Mouse (Mus musculus): ENCODE data around the gene Ccl27a. TPM values are rescaled to one million over a fixed set of nuclear protein-coding genes. Genes with fewer than 3 reads are reported as not detected.

The Ccl27a gene
- polyA plus RNA-seq, 1 experiment, result 28.4 TPM

DNA sequence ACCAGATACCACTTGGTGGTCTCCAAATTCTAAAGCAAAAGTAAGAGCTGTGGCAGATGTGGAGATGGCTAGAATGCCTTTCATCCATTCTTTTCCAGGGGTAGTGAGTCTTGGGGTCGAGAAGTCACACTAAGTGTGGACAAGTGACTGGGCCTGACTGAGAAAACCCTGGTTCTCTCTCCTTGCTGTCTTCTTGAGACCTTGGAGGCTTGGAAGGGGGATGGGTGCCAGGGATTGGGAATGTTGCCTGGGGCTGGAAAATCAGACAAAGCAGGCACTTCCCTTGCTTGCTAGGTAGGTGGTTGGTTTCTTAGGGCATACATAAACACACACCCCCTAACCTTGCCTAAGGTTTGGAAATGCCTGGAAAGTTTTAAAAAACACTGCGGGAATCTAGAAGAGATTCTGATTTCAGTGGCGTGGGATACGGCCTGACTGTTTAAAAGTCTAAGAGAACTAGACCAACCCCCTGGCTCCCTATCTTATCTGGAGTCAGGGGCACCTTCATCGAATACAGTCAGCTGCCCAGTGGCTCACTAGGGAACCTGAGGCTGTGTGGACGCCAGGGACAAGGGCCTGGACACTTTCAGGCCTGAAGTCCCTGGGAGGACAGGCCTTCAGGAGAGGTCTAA is 14.3 kb downstream of the Ccl27a start:
- peaks cover 3% of the 10 kb centered on the region for H3K4me1 ChIP-seq (ENCODE audit: control insufficient read depth, insufficient read depth, low read length)
- no peak overlapping the region for H3K27ac ChIP-seq (ENCODE audit: insufficient read depth, low read length)
- peak overlapping the region; percentile 17; the same call in 1 of the 2 replicates for H3K9ac ChIP-seq (ENCODE audit: low read depth, poor library complexity, severe bottlenecking)
- no peaks in the 10 kb centered on the region for H3K9me3 ChIP-seq (replicated peaks; ENCODE audit: control insufficient read depth, insufficient read depth, low read length, poor library complexity, severe bottlenecking)
- H3K36me3 ChIP-seq (ENCODE audit: control insufficient read depth, insufficient read depth, low read length, poor library complexity, severe bottlenecking), result peaks cover 8% of the 10 kb centered on the region
- H3K27me3 ChIP-seq (ENCODE audit: control insufficient read depth, insufficient read depth, low read length, poor library complexity, severe bottlenecking), result no peaks in the 10 kb centered on the region
- H3K4me3 ChIP-seq (ENCODE audit: low read depth, low read length), result peak overlapping the region; percentile 62
- no peak for TF ChIP-seq POLR2A (IDR thresholded peaks at IDR 0.05; ENCODE audit: insufficient read depth, low read length)
- TF ChIP-seq EP300 (IDR thresholded peaks at IDR 0.05; ENCODE audit: insufficient read depth, low read depth, low read length), result no peak

DNA sequence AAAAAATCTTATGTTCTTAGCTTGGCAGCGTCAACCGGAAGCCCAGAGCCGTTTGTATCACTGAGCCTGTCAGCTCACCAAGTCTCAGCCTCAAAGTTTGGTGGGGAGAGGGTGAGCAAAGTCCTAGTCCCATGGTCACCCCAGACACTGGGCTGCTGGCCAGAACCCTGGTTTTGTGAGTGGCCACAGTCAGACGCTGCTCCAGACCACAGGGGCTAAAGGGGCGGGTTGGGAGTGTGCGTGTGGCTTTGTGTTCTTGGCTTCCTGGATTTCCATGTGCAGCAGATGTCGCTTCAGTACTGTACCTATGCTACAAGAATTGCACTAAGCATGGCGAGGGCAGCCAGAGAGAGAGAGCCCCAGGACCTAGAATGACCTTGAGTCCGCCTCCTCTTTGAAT is 14.8 kb downstream of the Ccl27a start:
- H3K27me3 ChIP-seq (ENCODE audit: control insufficient read depth, insufficient read depth, low read length, poor library complexity, severe bottlenecking), result no peaks in the 10 kb centered on the region
- peaks cover 3% of the 10 kb centered on the region for H3K4me1 ChIP-seq (ENCODE audit: control insufficient read depth, insufficient read depth, low read length)
- no peak overlapping the region for H3K9ac ChIP-seq (ENCODE audit: low read depth, poor library complexity, severe bottlenecking)
- no peak for TF ChIP-seq POLR2A (IDR thresholded peaks at IDR 0.05; ENCODE audit: insufficient read depth, low read length)
- no peak for TF ChIP-seq CTCF (IDR thresholded peaks at IDR 0.05; ENCODE audit: low read depth, low read length)
- no peak for TF ChIP-seq EP300 (IDR thresholded peaks at IDR 0.05; ENCODE audit: insufficient read depth, low read depth, low read length)
- H3K4me3 ChIP-seq (ENCODE audit: low read depth, low read length), result no peak overlapping the region
- no peaks in the 10 kb centered on the region for H3K9me3 ChIP-seq (replicated peaks; ENCODE audit: control insufficient read depth, insufficient read depth, low read length, poor library complexity, severe bottlenecking)
- H3K27ac ChIP-seq (ENCODE audit: insufficient read depth, low read length), result no peak overlapping the region
- H3K36me3 ChIP-seq (ENCODE audit: control insufficient read depth, insufficient read depth, low read length, poor library complexity, severe bottlenecking), result peaks cover 8% of the 10 kb centered on the region

DNA sequence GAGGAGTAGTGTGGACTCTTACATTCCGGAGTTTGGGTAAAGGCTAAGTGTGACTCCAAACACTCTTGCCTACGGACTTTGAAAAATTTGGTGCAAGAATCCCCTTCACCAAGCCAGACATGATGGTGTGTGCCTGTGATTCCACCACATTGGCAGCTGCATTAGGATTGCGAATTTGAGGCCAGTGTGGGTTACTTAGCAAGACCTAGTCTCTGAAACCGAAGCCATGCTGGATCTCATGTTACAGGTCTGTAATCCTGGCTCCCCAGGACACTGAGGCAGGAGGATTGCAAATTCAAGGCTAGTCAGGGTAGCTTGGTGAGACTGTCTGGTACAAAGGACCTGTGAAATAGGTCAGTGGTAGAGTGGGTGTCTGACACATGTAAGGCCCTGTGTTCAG is 15.3 kb downstream of the Ccl27a start:
- H3K27me3 ChIP-seq (ENCODE audit: control insufficient read depth, insufficient read depth, low read length, poor library complexity, severe bottlenecking), result no peaks in the 10 kb centered on the region
- peaks cover 3% of the 10 kb centered on the region for H3K4me1 ChIP-seq (ENCODE audit: control insufficient read depth, insufficient read depth, low read length)
- no peak overlapping the region for H3K4me3 ChIP-seq (ENCODE audit: low read depth, low read length)
- no peak overlapping the region for H3K9ac ChIP-seq (ENCODE audit: low read depth, poor library complexity, severe bottlenecking)
- no peak overlapping the region for H3K27ac ChIP-seq (ENCODE audit: insufficient read depth, low read length)
- peaks cover 8% of the 10 kb centered on the region for H3K36me3 ChIP-seq (ENCODE audit: control insufficient read depth, insufficient read depth, low read length, poor library complexity, severe bottlenecking)
- TF ChIP-seq EP300 (IDR thresholded peaks at IDR 0.05; ENCODE audit: insufficient read depth, low read depth, low read length) (no peak), CTCF (IDR thresholded peaks at IDR 0.05; ENCODE audit: low read depth, low read length) (no peak), POLR2A (IDR thresholded peaks at IDR 0.05; ENCODE audit: insufficient read depth, low read length) (no peak)
- H3K9me3 ChIP-seq (replicated peaks; ENCODE audit: control insufficient read depth, insufficient read depth, low read length, poor library complexity, severe bottlenecking), result no peaks in the 10 kb centered on the region

- TF ChIP-seq EP300 (IDR thresholded peaks at IDR 0.05; ENCODE audit: insufficient read depth, low read depth, low read length), result no peak
- no peak for TF ChIP-seq POLR2A (IDR thresholded peaks at IDR 0.05; ENCODE audit: insufficient read depth, low read length)
- no peak for TF ChIP-seq CTCF (IDR thresholded peaks at IDR 0.05; ENCODE audit: low read depth, low read length)
- peaks cover 3% of the 10 kb centered on the region for H3K4me1 ChIP-seq (ENCODE audit: control insufficient read depth, insufficient read depth, low read length)
- H3K9ac ChIP-seq (ENCODE audit: low read depth, poor library complexity, severe bottlenecking), result no peak overlapping the region
Measured at GRCm38 (mm10) chr4:41758021-41758420, 16.0 kb downstream of the Ccl27a start.

GRCm38 (mm10) chr4:41757321-41757720 is 16.7 kb downstream of the Ccl27a start:
- H3K9me3 ChIP-seq (replicated peaks; ENCODE audit: control insufficient read depth, insufficient read depth, low read length, poor library complexity, severe bottlenecking), result no peaks in the 10 kb centered on the region
- no peaks in the 10 kb centered on the region for H3K27me3 ChIP-seq (ENCODE audit: control insufficient read depth, insufficient read depth, low read length, poor library complexity, severe bottlenecking)
- peaks cover 8% of the 10 kb centered on the region for H3K36me3 ChIP-seq (ENCODE audit: control insufficient read depth, insufficient read depth, low read length, poor library complexity, severe bottlenecking)
- peaks cover 3% of the 10 kb centered on the region for H3K4me1 ChIP-seq (ENCODE audit: control insufficient read depth, insufficient read depth, low read length)
- no peak overlapping the region for H3K4me3 ChIP-seq (ENCODE audit: low read depth, low read length)
- no peak overlapping the region for H3K27ac ChIP-seq (ENCODE audit: insufficient read depth, low read length)
- H3K9ac ChIP-seq (ENCODE audit: low read depth, poor library complexity, severe bottlenecking), result no peak overlapping the region
- TF ChIP-seq EP300 (IDR thresholded peaks at IDR 0.05; ENCODE audit: insufficient read depth, low read depth, low read length) (no peak), CTCF (IDR thresholded peaks at IDR 0.05; ENCODE audit: low read depth, low read length) (no peak)

More at GRCm38 (mm10) chr4:41758021-41758420, 16.0 kb downstream of the Ccl27a start:
- no peaks in the 10 kb centered on the region for H3K27me3 ChIP-seq (ENCODE audit: control insufficient read depth, insufficient read depth, low read length, poor library complexity, severe bottlenecking)
- H3K27ac ChIP-seq (ENCODE audit: insufficient read depth, low read length), result no peak overlapping the region
- peaks cover 8% of the 10 kb centered on the region for H3K36me3 ChIP-seq (ENCODE audit: control insufficient read depth, insufficient read depth, low read length, poor library complexity, severe bottlenecking)
- H3K4me3 ChIP-seq (ENCODE audit: low read depth, low read length), result no peak overlapping the region
- H3K9me3 ChIP-seq (replicated peaks; ENCODE audit: control insufficient read depth, insufficient read depth, low read length, poor library complexity, severe bottlenecking), result no peaks in the 10 kb centered on the region

DNA sequence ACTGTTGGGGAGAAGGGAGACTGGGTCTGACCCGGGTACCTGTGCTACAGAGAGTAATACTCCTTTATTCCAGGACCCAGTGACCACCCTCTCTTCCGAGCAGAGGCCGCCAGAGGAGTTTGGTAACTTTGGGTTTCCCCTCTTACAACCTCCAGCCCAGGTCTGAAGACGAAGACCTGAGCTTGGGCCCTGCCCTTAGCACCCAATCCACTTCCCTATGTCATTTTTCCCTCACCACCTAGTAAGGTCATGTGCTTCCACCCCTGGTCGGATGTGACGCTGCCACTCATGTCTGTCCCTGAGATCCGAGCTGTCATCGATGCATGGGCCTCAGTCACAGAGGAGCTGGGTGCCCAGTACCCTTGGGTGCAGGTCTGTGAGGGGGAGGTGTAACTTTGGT is 17.6 kb downstream of the Ccl27a start:
- TF ChIP-seq CTCF (IDR thresholded peaks at IDR 0.05; ENCODE audit: low read depth, low read length), result no peak
- no peak for TF ChIP-seq EP300 (IDR thresholded peaks at IDR 0.05; ENCODE audit: insufficient read depth, low read depth, low read length)
- no peak for TF ChIP-seq POLR2A (IDR thresholded peaks at IDR 0.05; ENCODE audit: insufficient read depth, low read length)
- H3K27ac ChIP-seq (ENCODE audit: insufficient read depth, low read length), result no peak overlapping the region
- H3K9me3 ChIP-seq (replicated peaks; ENCODE audit: control insufficient read depth, insufficient read depth, low read length, poor library complexity, severe bottlenecking), result no peaks in the 10 kb centered on the region
- peak overlapping the region; percentile 64 for H3K9ac ChIP-seq (ENCODE audit: low read depth, poor library complexity, severe bottlenecking)
- H3K36me3 ChIP-seq (ENCODE audit: control insufficient read depth, insufficient read depth, low read length, poor library complexity, severe bottlenecking), result peaks cover 8% of the 10 kb centered on the region
- peak overlapping the region; percentile 93 for H3K4me3 ChIP-seq (ENCODE audit: low read depth, low read length)
- H3K4me1 ChIP-seq (ENCODE audit: control insufficient read depth, insufficient read depth, low read length), result peaks cover 3% of the 10 kb centered on the region
- no peaks in the 10 kb centered on the region for H3K27me3 ChIP-seq (ENCODE audit: control insufficient read depth, insufficient read depth, low read length, poor library complexity, severe bottlenecking)
